Mouse (Mus musculus) skeletal muscle tissue, adult 2 months (tissue): ENCODE measurements around the gene Adamts2.

Experiments used
- DNase-seq: peaks from one replicate; pipeline ENCODE4 v3.0.0-alpha.2; 2012; ENCODE audit warnings: low read depth, low spot score

Adamts2 gene

DNA sequence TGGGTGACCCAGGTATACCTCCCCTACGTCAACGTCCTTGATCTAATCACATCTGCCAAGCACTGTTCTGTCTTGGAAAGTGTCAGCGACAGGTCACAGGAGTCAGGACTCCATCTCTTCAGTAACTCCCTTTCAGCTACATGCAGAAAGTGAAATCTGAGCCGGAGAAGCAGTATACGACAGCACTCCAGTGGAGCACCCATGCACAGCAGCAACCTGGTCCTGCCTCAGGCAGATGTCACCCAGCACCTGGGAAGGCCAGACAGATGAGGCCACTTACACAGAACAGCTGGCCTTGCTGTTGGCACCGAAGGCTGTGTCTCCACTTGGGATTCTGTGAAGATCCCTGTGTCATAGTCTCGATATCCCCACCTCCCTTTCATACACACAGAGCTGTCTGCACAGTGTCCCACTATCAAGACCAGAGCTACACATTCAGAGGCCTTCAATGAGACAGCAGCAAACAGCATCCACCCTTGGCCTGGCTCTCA lies 70.0 kb downstream of the Adamts2 start:
- DNase-seq, result no peak

DNA sequence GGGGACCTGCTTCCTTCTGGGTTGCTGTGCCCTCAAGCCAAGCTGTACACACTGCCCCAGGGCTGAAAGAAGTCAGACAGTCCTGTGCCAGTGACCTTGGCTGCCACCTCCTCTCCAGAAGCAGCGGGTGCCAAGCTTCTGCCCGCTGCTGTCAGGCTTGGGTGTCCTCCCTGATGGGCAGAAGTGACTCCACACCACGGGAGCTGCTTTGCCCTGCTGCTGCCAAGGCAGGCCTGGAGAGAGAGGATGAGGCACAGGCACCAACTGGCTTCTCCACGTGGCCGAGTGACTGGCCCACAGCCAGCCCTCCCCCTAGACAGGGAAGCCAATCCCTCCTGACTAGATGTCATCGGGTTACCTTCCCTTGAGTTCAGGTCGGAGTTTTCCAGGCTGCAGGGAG lies 71.0 kb downstream of the Adamts2 start:
- DNase-seq, result peak; percentile 98

DNA sequence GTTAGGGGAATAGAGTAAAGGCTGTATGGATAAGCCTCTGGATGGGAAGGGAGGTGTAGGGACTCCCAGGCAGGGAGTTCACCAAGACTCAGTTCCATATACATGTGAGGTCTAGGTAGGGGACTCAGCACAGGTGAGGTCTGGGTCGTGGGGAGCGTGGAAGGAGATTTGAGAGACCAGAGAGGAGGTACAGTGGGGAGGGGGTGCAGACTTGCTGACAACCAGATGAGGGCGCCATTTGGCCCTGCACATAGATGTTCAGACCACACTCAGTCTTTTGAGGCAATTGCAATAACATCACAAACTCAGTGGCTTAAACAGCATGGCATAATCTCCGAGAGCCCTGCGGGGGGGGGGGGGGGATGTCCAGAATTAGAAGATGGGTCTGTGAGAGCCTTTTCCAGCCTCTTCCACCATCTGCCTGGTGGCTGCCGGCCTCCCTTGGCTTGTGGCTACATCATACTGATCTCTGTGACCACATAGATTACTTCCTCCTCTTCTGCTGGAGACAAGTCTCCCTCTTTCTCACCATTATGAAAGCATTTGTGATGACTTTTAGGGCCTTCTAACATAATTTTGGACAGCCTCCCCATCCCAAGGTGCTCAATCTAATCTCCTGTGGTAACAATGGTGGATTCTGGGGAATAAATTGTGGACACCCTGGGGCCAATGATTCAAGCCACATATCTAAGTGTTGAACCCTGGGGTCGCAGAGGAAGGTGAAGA lies 71.8 kb downstream of the Adamts2 start:
- no peak for DNase-seq

DNA sequence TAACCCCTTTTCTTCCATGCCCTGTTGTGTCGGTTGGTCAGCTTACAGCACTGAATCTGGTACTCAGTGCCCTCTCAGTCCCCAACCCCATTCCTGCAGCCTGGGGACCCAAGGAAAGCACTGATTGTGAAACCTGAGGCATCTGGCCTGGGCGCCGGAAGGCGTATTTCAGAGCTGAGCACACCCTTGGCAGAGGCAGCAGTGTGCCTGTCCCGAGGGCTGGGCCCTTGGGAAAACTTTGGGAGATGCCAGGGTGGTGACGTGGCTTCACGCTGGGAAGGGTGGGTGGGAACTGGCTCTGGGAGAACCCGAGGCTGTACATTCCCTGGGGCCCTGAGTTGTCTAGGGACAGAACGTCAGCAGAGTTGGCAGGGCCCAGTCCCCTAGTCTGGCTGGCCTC lies 72.5 kb downstream of the Adamts2 start:
- DNase-seq, result peak; percentile 83

DNA sequence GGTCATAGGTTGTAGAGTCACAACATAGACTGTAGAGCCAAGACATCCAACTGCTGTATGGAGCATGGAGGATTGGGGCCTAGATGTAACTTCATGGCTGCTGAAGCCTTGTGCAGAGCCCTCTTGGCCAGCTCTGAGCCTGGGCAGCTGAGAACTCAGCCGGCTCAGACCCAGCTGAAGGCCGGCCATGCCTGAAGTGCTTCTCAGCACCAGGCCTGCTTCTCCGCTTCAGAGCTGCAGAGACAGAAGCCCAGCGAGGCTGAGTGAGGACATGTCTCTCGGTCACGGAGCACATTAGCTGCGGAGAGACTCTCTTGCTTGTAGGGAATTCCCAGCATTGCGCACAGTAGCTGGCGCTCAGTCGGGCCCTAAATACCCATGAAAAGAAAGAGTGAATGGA lies 76.8 kb downstream of the Adamts2 start:
- no peak for DNase-seq

DNA sequence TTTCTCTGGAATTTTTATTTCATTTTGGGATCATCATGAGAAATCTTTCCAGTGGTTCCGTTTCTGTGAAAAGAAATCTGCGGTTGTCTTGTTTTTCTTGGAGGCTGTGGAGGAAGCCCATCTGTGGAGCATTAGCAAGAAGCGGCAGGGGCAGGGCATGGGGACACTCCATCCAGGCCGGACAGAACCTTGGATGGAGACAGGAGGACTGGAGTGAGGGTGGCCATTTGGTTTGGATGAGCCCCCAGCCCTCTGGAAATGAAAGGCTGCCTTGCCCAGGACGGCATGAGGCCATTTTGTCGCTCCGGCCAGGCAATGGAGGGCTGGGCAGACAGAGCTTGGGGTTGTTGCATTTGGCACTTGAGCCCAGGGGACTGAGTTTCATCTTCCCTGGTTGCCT lies 80.1 kb downstream of the Adamts2 start:
- no peak for DNase-seq

DNA sequence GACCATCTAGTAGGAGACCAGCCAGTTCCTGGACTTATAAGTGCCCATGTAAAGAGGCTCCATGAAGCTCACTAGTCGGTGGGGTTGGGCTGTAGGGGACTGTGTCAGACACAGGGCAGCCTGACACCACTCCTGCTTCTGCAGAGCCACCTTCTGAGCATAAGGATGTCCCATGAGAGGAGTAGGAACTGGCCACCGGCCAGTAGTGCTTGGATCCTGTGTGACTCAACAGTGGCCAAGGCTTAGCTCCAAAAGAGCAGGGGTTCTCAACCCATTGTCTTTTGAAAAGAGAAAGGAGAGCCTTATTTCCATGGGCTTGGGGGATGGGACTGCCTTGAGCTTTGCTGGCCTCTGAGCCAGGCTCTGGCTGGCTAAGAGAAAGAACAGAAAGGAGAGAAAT lies 81.9 kb downstream of the Adamts2 start:
- DNase-seq, result no peak

DNA sequence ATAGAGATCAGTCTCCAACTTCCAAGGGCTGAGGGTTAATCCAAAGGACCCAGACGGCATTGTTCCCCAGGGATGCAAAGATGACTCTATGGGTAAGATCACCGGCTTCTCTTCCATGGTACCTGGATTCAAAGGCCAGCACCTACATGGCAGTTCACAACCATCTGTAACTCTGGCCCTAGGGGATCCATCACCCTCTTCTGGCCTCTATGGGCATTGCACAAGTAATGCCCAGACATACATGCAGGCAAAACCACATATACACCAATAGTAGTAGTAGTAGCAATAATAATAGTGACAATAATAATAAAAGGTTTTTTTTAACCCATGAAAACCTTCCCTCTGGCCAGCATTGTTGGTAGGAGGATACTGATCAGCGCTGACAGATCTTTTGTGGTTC lies 86.7 kb downstream of the Adamts2 start:
- no peak for DNase-seq

DNA sequence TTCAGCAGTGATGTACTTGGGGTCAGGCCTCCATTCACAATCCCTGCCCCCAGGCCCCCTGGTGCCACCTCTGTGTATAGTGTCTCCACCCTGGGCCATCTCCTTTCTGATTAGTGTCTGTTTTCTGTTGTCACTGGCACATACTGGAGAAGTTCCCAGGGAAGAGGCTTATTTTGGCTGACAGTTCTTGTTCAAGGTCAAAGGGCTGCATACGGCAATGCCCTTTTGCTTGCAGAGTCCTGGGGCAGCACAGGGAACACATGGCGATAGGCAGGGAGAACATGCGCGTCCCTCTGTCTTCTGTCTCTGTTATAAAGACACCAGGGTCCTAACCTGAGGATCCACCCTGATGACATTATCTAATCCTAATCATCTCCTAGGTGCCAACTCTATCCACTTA lies 87.8 kb downstream of the Adamts2 start:
- DNase-seq, result no peak

DNA sequence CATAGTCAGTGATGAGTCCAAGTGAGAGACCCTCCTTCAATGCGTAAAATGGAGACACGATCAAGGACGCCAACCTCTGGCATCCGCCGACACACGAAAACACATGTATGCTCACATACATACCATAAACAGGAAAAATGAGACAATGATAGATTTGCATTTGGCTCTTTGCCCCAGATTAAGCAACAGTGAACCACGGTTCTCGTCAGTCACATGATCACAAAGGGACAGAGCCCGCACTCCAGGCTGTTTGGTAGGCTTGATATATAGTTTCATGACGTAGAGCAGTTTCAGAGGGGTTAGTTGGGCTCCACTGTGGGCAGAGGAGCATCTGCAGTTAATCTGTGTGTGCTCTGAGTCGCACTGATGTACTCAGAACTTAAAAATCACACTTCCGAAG lies 98.1 kb downstream of the Adamts2 start:
- DNase-seq, result no peak

DNA sequence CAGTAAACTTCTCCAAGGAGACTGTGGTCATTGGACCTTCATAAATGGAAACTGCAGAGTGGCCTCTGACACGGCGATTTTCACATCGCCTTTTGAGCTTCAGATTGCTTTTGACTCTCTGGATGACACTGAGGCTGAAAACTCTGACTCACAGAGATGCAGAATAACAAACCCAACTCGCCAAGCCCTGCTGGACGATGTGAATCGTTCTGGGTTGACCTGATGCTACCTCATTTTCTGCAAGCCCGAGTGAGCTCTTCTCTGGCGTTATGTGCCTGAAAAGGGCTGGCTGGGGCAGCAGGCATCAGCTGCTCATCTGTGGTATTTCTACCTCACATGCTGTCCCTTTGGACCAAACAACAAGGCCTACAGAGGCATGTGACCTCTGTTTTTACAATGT lies 98.6 kb downstream of the Adamts2 start:
- DNase-seq, result peak; percentile 66

DNA sequence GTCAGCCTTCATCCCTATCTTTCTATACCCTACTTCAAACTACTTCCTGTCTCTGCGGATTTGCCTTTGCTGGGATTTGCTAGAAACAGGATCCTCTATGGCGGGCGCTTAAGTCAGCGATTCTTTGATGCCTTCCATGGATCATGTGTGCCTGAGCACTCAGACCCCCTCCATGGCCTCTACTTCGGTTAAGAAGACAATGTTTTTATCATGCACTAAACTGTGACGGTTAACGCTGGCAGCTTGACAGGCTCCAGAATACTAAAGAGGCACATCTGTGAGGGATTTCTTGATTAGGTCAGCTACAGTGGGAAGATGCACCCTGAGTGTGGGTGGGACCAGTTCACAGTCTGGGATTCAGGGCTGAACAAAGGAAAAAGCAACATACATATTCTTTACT lies 101.5 kb downstream of the Adamts2 start:
- DNase-seq, result no peak

DNA sequence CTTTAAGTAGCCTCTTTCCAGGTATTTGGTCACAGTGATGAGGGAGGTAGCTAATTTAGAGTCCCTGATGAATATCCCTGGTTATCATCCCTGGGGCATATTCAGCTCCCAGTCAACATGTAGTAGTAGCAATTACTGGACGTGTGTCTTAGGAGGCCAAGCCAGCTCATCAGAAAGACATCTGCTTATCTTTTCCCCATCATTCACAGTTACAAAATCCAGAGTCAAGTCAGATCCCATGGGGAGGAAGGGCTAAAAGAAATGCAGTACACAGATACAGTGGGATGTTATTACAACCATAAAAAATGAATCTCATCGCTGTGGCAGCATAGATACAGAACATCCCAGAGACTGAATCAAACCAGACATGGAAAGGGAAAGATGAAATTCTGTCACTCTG lies 102.6 kb downstream of the Adamts2 start:
- DNase-seq, result no peak

DNA sequence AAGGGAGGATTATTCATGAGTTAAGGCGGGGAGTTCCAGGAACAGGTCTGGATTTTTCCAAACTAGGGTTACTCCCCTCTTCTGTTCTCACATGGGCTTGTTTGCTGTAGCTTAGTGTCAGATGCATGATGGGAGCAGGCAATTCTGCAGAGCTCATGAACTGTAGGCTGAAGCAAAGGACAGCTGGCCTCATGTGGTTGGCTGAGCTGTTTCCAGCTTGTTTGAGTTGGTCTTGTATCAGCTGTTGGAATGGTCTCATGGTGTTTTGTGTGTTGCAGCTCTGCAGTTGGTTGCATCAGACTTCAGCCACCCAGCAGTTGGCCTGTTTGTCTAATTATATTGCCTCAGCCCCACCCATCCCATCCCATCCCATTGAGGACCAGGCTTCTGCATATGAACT lies 105.4 kb downstream of the Adamts2 start:
- no peak for DNase-seq

DNA sequence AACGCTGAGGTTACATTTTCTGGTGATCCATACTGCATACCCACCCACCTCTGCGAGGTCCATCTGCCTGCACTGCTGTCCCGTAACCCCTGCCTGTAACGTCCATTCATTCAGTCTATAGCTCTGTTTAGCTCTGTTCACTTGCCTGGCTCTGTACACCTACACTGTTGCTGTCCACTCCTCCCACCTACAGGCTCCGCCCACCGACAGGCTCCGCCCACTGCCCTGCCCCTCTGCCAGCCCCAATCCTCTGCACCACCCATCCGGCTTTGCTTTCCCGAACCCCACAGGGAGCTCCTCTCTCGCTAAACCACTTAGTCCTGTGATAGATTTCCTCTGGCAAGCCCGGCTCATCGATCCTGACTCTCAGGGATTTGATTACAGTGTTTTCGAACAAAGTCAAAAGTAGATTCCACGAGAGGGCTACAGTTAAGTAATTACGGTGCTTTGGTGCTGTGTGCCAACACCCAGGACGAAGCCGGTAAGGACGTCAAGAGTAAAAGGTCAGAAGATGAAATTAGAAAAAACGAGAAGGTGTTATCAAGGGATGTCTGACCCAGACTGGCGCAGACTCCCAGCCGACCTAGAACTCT lies 111.8 kb downstream of the Adamts2 start:
- DNase-seq, result no peak

DNA sequence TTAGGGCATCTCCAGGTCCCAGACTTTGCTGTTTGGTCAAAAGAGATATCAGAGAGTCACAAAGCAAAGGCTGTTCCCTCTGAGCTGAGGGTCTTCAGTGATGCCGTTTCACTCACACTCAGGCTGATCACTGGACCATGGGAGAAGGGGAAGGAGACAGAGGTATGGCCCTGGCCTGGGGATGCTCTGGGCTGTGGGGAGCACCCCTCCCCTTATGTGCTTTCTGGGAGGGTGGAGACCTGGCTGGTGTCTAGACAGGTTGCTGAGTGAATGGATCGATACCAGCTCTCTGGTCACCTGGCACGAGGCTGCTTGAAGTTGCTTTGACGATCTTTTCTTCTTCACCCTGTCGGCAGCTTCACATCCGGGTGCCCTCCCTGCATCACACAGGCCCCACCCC lies 113.2 kb downstream of the Adamts2 start:
- no peak for DNase-seq

DNA sequence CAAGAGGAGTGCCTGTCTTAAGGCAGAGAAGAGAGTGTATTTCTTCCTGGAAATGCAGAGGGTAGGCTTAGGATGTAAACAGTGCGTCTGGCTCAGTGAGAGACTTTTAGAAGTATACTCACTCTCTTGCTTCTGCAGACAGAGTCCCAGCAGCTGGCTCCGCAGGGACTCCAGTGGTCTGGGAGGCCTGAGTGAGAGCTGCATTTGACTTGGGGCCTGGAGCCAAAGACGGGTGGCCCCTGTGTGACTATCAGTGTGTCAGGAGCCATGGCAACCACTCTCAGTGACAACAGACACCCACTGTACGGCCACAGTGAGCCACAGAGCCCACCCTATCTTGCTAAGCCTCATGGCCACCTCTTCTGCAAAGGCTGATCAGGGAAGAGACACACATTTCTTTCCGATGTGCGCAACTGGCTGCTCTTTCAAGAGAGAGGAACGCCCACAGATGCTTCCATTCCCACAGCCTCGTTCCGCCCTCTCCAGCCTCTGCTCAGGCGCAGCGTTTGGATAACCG lies 115.6 kb downstream of the Adamts2 start:
- DNase-seq, result no peak

DNA sequence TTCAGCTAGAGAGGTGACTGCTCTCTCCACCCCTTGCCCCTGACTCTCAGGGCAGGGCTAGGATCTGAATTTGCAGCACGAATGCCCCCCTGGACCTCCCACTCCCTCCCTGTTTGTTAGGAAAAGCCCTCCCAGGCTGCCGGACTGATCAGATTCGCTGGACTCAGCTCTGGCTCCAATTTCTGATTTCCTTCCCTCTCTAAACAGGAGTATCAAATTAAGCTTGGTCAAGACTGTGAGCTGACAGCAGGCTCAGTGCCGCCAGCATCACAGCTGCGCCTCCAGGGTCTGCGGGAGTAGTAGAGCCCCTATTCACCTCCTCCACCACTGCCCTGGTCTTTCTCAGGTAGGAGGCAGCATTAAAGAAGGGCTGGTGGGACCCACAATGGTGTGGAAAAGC lies 117.0 kb downstream of the Adamts2 start:
- peak; percentile 54 for DNase-seq

DNA sequence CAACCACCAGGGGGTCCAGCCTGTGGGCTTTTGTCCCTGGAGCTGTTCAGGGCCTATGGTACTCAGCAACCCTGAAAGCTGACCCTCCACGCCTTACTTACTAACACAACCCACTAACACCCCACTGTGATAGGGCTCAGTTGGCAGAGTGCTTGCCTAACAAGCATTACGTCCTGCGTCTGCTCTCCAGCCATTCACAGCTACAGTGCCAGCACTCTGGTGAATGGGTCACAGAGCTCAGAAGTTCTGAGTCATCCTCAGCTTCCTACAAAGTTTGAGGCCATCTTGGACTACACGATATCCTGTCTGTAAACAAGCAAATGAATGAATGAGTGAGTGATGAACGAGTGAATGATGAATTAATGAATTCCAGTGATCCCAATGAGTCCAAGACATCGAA lies 118.5 kb downstream of the Adamts2 start:
- DNase-seq, result no peak

DNA sequence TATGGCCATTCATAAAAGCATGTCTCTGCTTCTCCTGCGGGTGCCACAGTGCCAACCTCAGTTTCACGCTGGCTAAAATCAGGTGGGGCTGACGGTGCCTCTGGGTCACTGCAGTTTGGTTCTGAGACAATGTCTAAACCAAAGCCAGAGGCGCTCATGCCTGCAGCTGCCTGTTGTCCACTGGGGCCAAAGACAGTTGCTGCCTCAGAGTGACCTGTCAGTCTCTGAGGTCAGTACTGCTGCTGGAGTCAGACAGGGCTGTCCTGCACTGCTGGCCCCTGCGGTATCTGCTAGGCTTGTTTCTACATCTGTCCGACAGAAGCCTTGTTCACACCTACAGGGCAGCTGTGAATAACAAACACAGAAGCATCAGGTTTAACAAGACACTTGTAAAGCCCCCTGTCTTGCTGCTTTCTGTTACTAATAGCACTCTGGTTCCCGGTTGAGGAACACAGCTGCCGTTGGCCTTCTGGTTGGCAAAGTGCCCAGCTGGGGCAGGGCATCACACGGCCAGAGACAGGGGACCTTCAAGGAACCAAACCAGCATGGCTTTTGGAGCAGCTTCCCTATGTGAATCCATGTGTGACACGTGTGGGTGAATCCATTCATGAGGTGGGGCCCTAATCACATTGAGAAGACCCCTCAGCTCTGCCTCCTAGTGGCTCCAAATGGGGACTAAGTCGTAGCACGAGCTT lies 119.1 kb downstream of the Adamts2 start:
- DNase-seq, result peak; percentile 34

DNA sequence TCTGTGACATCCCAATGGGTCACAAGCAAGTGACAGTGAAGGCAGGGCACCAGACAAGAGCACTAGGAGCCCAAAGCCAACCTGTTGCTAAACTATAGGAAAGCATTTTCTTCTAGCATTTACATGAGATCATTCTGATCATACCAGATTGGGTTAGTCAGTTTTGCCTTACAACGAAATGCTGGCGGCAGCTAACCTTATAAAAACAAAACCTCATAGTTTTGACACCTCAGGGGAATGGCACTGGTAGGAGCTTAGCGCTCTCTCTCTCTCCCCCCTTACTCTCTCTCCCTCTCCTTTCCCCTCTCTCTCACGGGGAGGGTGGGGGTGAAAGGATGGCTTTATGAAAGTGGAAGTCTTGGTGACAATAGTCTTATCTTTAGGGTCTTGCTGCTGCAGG lies 123.7 kb downstream of the Adamts2 start:
- no peak for DNase-seq

DNA sequence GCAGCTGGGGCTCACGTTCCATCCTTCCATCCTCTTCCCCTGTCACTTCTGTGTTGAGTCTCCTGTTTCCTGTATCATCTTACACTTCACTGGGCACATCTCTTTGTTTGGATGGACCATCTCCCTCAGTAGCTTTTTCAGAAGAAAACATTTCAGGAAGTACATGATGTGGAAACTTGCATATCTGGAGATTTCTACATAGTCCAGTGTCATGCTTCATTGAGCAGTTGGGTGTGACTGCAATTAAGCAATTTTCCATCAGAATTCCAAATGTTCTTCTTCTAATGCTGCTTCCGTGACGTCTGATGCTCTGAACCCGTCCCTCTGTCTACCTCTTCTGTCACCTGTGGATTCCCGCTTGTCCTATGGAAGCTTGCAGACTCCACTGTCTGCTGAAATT lies 124.2 kb downstream of the Adamts2 start:
- no peak for DNase-seq

DNA sequence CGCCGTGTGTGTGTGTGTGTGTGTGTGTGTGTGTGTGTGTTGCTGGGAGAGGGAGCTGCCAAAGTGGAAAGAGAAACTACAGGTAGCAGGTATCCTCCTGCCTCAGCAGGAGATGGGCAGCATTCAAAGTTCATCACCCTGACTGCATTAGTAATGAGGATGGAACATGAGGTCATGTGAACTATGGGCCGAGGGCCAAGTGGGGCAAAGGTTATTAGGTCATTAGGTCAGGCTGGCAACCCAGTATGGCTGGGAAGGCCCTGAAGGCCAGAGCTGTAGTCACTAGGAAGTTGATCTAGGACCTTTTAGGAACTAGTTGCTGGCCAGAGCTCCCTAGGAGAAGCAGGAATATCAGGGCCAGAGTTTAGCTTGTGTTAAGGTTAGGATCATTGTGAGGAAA lies 131.3 kb downstream of the Adamts2 start:
- DNase-seq, result no peak
